Mouse (Mus musculus) kidney, adult 2 months (tissue): Measurements from ENCODE around the gene Tm9sf2. TPM values are rescaled to one million over a fixed set of nuclear protein-coding genes. Genes with fewer than 3 reads are reported as not detected.

Experiments used
- DNase-seq: peaks from one replicate; pipeline ENCODE4 v3.0.0; 2021
- H3K27ac ChIP-seq: fragments of 200-500 bp; 2 replicates; pipeline ENCODE4 v1.5.1; 2012; ENCODE audit warnings: low read depth, low read length, control low read depth, inconsistent platforms; ENCODE audit not compliant: insufficient read depth
- H3K27me3 ChIP-seq: fragments of 200-500 bp; replicated peaks from 2 replicates; pipeline ENCODE4 v1.6.1; 2012; ENCODE audit warnings: mild to moderate bottlenecking, moderate library complexity, low read length, inconsistent platforms; ENCODE audit not compliant: control insufficient read depth, insufficient read depth
- H3K36me3 ChIP-seq: fragments of 200-500 bp; 2 replicates; pipeline ENCODE4 v1.6.1; 2012; ENCODE audit warnings: mild to moderate bottlenecking, moderate library complexity, low read length, inconsistent platforms; ENCODE audit not compliant: control insufficient read depth, insufficient read depth
- H3K4me1 ChIP-seq: fragments of 200-500 bp; 2 replicates; pipeline ENCODE4 v1.6.1; 2011; ENCODE audit warnings: low read length; ENCODE audit not compliant: control insufficient read depth, insufficient read depth
- H3K4me3 ChIP-seq: fragments of 200-500 bp; 2 replicates; pipeline ENCODE4 v1.5.1; 2011; ENCODE audit warnings: mild to moderate bottlenecking, low read depth, low read length, control low read depth; ENCODE audit not compliant: insufficient read depth
- CTCF ChIP-seq: fragments of 200-500 bp; conservative IDR thresholded peaks from 2 replicates; pipeline ENCODE4 v1.5.1; 2011; ENCODE audit warnings: low read depth, mild to moderate bottlenecking, control low read depth, low read length, moderate library complexity, mixed read lengths; ENCODE audit not compliant: insufficient read depth, insufficient read length
- POLR2A ChIP-seq: fragments of 200-500 bp; IDR thresholded peaks from one replicate; pipeline ENCODE4 v1.6.1; 2011; ENCODE audit warnings: low read depth, low read length, control low read depth
- WGBS: fragments of 180-500 bp; shearing (Covaris S2); methylation state at CpG from one replicate; pipeline ENCODE4 v1.1.7; 2018; 5-methylcytosine and 5-hydroxymethylcytosine counted together
- polyA plus RNA-seq: library from polyadenylated mRNA; depleted of rRNA; stranded (reverse); fragments of >200 nt; gene quantifications from 2 replicates; pipeline ENCODE4 v1.2.3, GENCODE M21; 2012

Tm9sf2 gene
- polyA plus RNA-seq, 1 experiment = 136 TPM

- H3K4me3 ChIP-seq = no peak overlapping the region
- TF ChIP-seq POLR2A (no peak), CTCF (no peak)
- peaks cover 7% of the 10 kb centered on the region; the same call in 1 of the 2 replicates for H3K4me1 ChIP-seq
- DNase-seq = no peak
- no peaks in the 10 kb centered on the region for H3K36me3 ChIP-seq
- no peaks in the 10 kb centered on the region for H3K27me3 ChIP-seq
- 83% methylated on average over 3 of the region's 3 CpGs for WGBS
- H3K27ac ChIP-seq = no peak overlapping the region
Measured at GRCm38 (mm10) chr14:122077017-122077416, 29.8 kb upstream of the Tm9sf2 start.

- 43% methylated on average over 6 of the region's 6 CpGs for WGBS
- Histone ChIP-seq H3K4me3 (no peak overlapping the region), H3K27me3 (no peaks in the 10 kb centered on the region), H3K27ac (no peak overlapping the region), H3K4me1 (peaks cover 7% of the 10 kb centered on the region; the same call in 1 of the 2 replicates), H3K36me3 (no peaks in the 10 kb centered on the region)
- peak; percentile 68 for DNase-seq
- peak; percentile 68 for TF ChIP-seq CTCF
- no peak for TF ChIP-seq POLR2A
Measured at GRCm38 (mm10) chr14:122079428-122079827, 27.4 kb upstream of the Tm9sf2 start.

GRCm38 (mm10) chr14:122079921-122080320 is 26.9 kb upstream of the Tm9sf2 start:
- TF ChIP-seq CTCF = no peak
- TF ChIP-seq POLR2A = no peak
- no peaks in the 10 kb centered on the region for H3K27me3 ChIP-seq
- H3K27ac ChIP-seq = no peak overlapping the region
- DNase-seq = no peak
- H3K36me3 ChIP-seq = no peaks in the 10 kb centered on the region
- 83% methylated on average over 5 of the region's 5 CpGs for WGBS
- peaks cover 7% of the 10 kb centered on the region; the same call in 1 of the 2 replicates for H3K4me1 ChIP-seq
- H3K4me3 ChIP-seq = no peak overlapping the region

- DNase-seq = no peak
- H3K4me3 ChIP-seq = no peak overlapping the region
- H3K27me3 ChIP-seq = no peaks in the 10 kb centered on the region
- 48% methylated on average over 3 of the region's 3 CpGs for WGBS
- TF ChIP-seq POLR2A = no peak
- no peak for TF ChIP-seq CTCF
- H3K4me1 ChIP-seq = no peaks in the 10 kb centered on the region
- no peaks in the 10 kb centered on the region for H3K36me3 ChIP-seq
- H3K27ac ChIP-seq = no peak overlapping the region
Measured at GRCm38 (mm10) chr14:122081308-122081707, 25.5 kb upstream of the Tm9sf2 start.

- DNase-seq = no peak
- no peak overlapping the region for H3K27ac ChIP-seq
- no peak for TF ChIP-seq CTCF
- TF ChIP-seq POLR2A = no peak
- 75% methylated on average over 7 of the region's 7 CpGs for WGBS
- H3K36me3 ChIP-seq = no peaks in the 10 kb centered on the region
- no peaks in the 10 kb centered on the region for H3K27me3 ChIP-seq
- H3K4me1 ChIP-seq = no peaks in the 10 kb centered on the region
- no peak overlapping the region for H3K4me3 ChIP-seq
Measured at GRCm38 (mm10) chr14:122083499-122083898, 23.3 kb upstream of the Tm9sf2 start.

GRCm38 (mm10) chr14:122087956-122088355 is 18.9 kb upstream of the Tm9sf2 start:
- H3K27me3 ChIP-seq = no peaks in the 10 kb centered on the region
- TF ChIP-seq POLR2A = no peak
- TF ChIP-seq CTCF = no peak
- H3K4me3 ChIP-seq = no peak overlapping the region
- no peaks in the 10 kb centered on the region for H3K4me1 ChIP-seq
- no peaks in the 10 kb centered on the region for H3K36me3 ChIP-seq
- no peak overlapping the region for H3K27ac ChIP-seq
- DNase-seq = no peak
- WGBS = 72% methylated on average over 5 of the region's 5 CpGs

GRCm38 (mm10) chr14:122092363-122092762 is 14.5 kb upstream of the Tm9sf2 start:
- 86% methylated on average over 4 of the region's 4 CpGs for WGBS
- no peaks in the 10 kb centered on the region for H3K36me3 ChIP-seq
- H3K4me3 ChIP-seq = no peak overlapping the region
- H3K27ac ChIP-seq = no peak overlapping the region
- DNase-seq = no peak
- no peaks in the 10 kb centered on the region for H3K27me3 ChIP-seq
- H3K4me1 ChIP-seq = no peaks in the 10 kb centered on the region
- TF ChIP-seq CTCF (no peak), POLR2A (no peak)

- WGBS = 99% methylated on average over 11 of the region's 11 CpGs
- H3K27ac ChIP-seq = no peak overlapping the region
- no peaks in the 10 kb centered on the region for H3K36me3 ChIP-seq
Measured at GRCm38 (mm10) chr14:122096331-122096730, 10.5 kb upstream of the Tm9sf2 start.

More at GRCm38 (mm10) chr14:122096331-122096730, 10.5 kb upstream of the Tm9sf2 start:
- Histone ChIP-seq H3K4me3 (no peak overlapping the region), H3K27me3 (no peaks in the 10 kb centered on the region), H3K4me1 (no peaks in the 10 kb centered on the region)
- TF ChIP-seq POLR2A (no peak), CTCF (no peak)
- DNase-seq = no peak
